Mouse (Mus musculus): ENCODE data around the gene Wwc1.
A peak's percentile ranks its signal among the peaks of the same experiment; 100 is the strongest.
"Not testable (repeated sequence)": the region's sequence is repeated elsewhere in the genome, so short reads cannot be mapped to it uniquely, and the experiment has no call there.

Gene Wwc1

DNA sequence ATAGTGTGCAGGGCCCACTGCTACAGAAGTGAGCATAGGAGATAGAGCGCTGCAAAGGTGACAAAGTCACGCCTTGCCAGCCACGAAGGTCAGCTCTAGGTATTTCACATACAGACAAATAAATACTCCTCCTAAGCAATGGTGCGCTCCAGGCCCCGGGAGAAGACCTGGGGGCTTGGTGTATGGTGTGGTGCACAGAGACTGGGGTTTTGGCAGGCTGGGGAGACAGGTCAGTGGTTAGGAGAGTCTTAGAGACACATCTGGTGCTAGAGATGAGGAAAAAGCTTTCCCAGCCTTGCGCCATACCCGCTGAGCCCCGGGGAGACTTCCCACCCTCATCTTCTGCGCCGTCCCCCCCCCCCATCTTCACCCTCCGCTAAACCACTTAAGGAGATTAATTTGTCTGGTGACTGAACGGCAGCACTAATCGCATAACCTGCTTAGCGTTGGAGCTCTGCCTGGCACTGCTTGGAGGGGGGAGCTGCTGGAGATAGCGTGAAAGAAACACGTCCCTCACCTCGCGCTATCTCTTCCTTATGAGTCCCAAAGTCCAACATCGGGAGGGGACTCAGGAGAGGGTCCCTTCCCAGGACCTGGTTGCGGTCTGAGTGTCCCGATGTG lies 106.6 kb downstream of the Wwc1 start:
- DNase-seq = no peak

DNA sequence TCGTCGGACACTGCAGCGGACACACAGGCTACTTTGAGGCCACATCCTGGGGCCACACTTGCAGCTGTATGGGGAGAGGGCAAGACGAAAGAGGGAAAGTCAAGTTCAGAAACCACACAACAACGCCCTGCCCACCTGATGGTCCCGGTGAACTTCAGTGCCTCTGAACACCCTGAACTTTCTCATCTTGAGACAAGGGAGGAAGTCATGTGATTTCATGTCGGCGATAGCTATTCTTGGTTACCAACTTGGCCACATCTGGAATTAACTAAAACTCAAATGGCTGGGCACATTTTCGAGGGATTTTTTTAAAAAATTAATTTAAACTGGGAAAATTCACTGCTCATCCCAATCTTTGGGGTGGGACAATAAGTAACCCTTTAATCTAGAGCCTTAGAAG lies 109.4 kb downstream of the Wwc1 start:
- DNase-seq = no peak

DNA sequence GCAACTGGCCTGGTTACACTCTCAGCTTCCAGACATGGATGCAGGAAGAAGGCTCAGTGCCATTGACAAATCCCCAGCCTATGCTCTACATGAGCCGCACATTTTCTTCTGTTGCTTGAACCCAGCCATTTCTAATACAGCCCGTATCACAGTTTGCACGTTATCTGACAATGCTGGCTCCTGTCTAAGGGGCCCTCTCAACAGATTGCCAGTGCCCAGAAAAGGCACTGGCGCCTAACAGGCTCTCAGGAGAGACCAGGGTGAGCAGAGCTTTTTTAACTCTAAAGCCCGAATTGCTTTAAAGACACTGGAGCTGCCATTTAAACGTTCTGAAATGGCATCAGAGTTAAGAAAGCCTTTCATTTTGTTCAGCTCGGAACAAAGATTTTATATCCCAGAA lies 114.2 kb downstream of the Wwc1 start:
- DNase-seq = no peak

DNA sequence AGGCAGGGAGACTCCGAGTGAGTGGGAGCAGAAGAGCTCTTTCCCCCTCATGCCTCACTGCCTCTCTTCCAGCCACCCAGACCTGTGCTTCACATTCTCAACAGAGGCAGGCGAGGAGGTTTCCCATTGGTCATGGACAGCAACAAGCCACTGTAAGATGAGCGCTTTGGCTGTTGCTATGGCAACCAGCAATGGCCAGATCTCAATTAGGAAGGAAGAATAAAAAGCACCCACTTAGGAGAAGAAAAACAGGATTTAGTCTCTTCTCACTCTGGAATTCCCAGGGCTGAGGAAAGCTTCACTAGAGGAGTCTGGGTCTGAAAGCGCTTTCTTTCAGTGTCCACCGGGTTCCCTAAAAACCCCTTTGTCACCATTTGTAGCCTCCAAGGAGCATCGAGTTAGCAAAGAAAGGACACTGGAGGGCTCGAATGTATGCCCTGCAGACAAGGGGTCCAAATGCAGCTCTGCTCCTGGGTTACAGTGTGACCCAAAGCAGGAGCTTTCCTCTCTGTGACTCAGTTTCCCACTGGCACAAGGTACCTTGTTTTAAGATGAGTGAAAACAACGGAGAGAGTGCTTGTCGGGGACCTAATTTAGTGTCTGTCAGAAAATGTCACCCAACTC lies 115.2 kb downstream of the Wwc1 start:
- DNase-seq = no peak

DNA sequence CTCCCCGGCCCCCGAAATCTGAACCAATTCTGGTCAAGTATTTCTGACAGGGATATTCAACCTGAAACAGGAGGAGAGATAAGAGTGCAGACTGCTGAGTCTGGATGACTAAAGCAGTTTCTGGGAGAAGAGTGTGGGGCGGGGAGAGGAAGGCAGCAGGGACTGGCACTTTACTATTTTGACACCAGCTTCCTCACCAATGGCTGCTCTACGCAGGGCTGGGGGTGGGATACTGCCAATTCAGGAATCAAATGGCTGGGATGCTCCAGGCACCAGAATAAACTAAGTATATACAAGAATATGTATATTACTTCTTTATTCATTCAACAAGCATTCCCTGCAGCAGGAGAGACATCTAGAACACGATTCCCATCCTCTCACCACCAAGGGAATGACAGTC lies 116.7 kb downstream of the Wwc1 start:
- DNase-seq = no peak

DNA sequence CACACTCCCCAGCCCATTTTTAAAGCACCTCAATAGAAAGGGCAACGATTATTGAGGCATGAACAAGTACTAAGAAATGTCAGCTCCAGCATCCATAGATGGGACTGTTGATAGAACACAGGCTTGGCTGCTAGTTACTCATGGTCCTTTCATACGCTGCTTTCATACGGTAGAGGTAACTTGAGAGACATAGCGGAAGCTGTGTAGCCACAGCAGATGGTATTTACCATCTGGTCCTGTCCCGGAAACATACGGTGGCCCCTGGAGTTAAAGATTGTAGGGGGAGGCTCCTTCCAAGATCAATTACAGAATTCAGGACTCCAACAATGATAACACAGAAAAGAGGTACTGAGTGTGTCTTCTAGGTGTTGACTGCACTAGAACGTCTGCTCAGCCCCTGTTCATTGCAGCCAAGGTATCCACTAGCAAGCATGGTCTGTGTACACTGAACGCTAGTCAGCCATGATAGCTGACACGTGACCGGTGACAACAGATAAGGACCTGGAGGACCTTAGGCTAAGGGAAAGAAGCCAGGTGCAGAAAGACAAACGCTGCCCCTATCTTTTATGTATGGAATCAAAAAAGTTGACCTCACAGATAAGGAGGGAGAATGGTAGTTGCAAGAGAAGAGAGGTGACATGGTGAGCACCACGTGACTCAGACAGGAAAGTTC lies 122.8 kb downstream of the Wwc1 start:
- DNase-seq = no peak

DNA sequence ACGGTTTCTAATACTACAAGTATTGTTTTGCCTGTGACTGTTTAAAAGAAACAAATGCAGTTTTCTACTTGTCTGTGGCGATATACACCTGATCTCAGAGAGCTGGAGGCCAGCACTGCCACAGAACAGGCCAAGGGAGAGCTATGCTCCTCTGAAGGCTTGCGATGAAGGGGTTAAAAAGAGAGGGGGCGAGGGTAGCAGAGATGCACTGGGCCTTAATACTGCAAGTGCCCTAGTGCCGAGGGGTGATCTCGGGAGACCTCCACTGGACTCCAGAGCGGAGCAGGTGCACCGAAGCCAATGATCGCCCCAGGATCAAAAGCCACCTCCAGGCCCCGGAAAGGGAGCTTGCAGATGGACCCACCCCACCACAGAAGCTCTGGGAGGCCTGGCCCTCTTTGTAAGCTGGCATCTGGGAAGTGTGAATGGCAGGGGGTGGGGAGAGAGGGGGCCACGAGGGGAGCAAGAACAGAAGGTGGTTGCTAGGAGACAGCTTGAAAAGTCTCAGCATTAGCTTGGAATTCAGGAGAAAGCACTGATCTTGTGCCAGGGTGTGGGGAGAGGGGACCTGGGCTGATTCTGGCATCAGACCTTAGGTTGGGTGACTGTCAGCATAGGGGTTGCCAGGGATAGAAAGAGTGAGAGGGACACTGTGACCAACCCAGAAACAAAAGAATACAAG lies 123.8 kb downstream of the Wwc1 start:
- DNase-seq = no peak

DNA sequence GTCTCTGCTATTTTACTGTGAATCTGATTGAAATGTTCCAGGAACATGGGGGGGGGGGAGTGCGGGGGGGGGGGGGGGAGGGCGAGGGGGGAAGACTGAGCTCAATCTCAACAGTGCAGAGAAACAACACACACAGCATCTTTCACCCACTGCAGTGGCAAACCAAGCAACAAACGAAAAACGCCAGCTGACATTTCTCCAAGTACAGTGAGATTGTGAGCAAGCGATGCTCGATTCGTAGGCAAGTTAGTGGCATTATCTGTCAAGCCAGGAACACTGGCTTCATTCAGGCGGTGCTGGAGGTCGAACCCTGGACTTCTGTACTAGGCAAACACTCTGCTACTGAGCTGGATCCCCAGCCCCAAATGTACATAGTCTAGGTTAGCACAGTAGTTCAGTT lies 124.8 kb downstream of the Wwc1 start:
- DNase-seq = no peak

DNA sequence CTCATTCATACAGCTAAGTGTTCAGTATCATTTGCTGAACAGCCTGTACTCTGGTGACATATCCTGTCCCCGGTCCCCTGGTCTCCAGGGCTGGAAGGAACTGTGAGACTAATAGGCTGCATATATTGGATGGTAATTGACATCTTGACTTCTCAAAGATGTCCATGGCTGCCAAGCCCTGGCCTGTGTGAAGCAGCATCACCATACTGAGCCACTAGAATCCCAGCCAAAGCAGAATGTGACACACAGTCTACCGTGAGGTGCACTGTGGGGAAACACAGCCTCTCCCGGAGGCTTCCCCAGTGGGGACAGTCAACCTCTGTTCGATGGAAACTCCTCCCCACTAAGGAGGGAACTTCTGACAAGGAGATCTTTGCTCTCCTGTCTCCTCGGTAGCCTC lies 125.4 kb downstream of the Wwc1 start:
- DNase-seq = no peak

DNA sequence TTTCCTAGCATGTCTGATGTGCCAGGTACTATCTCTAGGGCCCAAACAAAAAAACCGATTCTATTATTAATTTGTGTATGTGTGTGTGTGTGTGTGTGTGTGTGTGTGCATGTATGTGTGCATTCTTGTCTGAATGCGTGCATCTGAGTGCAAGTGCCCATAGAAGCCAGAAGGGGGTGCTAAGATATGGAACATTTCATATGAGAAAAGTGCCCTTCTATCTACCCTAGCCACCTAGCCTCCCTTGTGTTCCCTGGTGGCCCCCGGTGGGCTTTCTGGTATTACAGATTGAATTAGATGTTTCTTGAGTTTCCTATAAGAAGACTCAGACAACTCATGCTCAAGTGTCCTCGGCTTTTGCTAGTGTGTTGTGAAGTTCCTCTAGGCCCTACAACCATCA lies 126.7 kb downstream of the Wwc1 start:
- no peak for DNase-seq

DNA sequence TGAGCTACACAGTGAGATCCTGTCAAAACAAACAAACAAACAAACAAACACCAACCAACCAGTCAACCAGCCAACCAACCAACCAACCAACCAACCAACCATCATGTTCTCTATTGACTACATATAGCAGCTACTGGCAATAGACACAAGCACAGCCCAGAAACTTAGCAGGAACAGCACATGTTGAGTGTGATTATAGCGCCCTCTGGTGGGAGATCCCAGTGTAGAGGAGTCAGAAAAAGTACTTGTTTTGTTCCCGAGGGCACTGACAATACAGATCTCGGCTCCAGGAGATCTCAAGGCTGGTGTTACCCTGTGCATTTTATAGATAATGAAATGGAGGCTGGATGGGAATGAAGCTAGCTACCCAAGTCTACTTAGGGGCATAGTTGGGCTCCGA lies 127.6 kb downstream of the Wwc1 start:
- no peak for DNase-seq

DNA sequence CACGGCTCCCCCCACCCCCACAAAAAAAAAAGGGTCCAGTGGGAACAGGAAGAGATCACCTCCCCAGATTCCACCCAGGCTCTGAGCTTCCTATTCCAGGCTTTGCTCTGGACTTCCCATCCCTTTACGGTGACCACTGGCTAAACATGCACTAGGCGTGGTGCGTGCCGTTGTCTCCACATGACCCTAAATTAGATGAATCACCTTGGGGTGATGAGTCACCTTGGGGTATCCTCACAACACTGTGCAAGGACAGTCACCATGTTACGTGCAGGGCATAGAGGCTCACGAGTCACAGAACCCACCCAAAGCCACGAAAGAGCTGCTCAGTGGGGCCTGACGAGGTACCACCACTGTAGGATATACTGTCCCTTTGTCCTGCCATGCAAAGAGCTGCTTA lies 136.0 kb downstream of the Wwc1 start:
- no peak for DNase-seq

DNA sequence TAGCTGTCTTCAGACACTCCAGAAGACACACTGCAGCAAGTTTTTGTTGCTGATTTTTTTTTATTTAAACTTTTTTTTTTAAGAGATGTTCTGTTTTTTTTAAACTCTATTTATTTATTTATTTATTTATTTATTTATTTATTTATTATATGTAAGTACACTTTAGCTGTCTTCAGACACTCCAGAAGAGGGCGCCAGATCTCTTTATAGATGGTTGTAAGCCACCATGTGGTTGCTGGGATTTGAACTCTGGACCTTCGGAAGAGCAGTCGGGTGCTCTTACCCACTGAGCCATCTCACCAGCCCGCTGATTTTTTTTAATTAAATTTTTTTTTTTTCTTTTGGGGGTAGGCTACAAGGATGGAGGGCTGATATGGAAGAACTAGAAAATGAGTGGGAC lies 137.8 kb downstream of the Wwc1 start:
- not testable (repeated sequence) for DNase-seq

DNA sequence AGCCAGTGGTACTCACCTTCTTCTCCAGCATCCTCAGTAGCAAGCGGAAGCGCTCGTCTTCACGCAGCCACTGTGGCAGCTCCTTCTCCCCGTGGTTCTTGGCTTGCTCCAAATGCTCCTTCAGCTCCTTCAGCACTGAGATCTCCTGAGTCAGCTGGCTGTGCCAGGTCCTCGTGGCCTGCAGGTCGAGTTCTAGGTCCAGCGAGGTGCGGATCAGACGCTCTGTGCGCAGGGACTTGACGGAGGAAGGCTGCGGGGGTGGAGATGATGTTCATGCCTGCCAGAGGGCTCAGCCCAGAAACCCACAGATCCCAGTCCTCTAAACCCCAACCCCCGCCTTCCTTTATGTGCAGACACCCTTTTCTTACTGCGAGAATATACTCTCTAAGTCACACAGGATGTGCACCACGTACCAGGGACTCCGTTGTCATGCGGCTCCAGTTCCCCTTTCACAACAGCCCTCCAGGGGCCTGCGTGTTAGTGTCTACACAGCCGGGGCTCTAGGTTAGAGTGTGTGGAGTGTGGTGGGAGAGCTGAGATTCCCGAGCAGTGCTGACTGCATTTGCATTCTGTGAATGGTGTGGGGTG lies 138.5 kb downstream of the Wwc1 start:
- DNase-seq = no peak

DNA sequence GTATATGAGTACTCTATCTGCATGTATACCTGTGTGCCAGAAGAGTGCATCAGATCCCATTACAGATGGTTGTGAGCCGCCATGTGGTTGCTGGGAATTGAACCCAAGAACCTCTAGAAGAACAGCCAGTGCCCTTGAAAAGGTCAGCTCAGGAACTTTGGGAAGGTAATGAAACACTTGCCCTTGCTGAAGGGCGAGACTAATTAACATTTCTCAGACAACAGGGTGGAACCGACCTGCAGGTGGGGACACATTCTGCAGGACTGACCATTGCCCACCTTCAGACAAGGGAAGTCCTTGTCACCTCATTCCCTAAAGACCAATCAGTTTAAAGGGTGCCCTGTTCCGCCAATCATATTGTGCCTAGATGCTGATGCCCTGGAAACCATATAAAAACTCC lies 139.5 kb downstream of the Wwc1 start:
- DNase-seq = not testable (repeated sequence)

DNA sequence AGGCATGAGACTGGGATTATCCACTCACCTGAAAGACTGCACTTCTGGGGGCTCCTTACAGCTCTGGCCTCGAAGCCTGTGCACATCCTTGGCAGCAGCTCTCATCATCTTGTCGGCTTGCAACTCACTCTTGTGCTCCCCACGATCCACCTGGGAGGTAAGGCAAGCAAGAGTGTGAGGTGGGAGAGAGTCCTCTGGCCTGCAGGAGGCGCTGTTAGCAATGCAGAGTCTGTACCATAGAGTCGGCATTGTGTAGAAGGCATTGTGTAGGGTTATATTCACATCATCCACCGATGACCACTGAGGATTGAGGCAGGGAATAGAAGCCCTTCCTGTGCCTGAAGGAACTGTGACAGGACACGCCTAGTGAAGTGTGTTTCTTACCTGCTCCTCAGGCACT lies 140.0 kb downstream of the Wwc1 start:
- DNase-seq = no peak

DNA sequence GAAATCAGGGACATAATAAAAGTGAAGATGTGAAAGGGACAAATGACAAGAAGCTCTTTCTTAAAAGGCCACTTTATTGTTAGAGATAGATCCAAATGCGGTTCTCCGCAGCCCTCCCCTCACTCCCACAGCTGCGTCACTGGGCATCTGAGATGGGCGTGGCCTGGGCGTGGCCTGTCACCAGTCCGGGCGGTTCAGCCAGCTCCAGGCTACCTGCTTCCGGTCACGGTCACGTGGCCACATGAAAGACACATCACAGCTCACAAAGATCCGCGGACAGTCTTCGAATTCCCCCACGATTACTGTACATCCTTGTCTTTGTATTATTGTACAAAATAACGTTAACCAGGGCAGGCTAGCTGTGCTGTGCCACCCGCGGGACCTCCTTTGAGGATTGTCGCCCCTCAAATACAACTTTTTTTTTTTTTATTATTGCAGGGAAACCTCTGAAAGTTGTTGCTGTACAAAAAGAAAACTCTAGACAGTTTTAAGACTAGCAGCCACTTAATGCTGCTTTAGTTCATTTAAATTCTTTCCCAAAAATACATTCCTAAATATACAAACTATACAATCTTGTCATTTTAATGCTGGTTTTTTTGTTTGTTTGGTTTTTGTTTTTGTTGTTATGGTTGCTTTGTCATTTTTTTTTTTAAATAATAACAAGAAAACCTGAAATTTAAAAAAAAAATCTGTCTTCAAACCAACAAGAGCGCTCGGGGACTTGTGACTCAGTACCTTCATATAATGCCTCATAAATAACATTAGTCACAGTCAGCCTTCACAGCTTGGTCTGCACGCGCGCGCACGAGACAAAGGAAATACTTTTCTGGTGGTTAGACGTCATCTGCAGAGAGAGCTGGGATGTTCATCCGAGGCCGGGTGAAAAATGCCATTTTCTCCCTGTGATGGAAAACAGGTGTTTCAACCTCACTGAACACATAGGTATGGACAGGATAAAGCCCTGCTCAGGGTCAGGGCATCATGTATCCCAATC lies 141.7 kb downstream of the Wwc1 start:
- peak; percentile 79 for DNase-seq

DNA sequence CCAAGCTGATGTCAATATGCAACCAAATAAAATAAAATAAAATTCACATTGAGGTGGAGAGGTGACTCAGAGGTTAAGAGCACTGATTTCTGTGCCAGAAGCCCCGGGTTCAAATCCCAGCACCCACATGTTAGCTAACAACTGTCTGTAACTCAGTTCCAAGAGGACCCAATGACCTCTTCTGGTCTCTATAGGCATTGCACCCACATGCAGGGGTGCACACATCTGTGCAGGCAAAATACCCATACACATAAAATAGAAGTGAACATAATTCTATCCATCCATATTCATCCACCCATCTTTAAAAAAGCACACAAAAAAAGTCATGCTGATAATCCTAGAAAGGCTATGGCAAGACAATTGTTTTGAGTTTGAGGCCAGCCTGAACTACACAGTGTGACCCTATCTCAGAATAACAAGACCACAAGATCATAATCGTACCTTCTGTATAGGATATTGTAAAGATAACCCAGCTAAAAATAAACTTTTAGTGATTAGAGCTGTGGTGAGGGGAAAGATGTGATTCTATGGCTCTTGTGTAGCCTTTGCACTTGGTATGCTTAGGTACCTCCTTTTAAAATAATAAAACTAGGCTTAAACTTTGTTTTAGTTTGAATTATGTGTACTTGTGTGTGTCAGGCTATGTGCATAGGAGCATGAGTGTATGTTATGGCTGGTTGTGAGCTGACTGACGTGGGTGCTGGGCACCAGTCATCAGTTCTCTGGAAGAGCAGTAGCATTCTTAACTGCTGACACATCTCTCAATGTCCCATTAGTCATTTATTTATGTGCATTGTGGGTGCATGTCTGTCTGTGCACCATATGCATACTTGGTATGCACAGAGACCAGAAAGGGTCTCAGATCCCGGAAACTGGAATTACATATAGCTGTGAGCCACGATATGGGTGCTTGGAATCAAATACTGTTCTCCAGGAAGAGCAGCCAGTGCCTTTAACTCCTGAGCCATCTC lies 142.9 kb downstream of the Wwc1 start:
- DNase-seq = no peak

DNA sequence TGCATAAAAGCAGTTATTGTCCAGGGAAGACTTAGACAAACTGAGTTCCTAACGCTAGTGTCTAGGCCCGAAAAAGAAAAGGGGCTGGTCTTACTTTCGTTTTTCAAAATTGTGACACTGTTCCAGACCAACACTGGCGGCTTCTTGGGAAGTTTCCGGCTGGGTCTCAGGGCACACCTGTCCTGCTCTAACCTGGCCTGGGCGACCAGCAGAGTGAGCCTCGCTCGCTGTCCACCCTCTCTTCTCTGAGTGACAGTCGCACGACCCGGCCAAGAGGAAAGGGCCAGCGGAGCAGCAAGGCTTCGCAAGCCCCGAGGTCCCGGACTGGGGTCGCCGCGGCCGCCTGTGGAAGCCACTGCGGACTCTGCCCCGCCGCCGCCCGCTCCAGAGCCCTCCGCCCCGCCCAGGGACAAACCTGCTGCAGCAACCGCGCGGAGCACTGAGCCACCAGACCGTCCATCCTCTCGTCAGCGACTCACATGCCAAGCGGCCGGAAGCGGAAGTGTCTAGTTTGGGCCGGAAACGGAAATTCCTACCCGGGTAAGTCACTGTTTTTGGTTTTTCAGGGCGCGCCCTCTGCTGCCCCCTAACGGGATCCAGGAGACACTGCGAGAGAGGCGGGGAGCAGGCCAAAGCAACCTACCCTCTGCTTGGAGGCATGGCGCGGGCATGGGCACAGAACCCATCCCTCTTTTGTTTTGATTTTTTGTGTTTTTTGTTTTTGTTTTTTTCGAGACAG lies 146.1 kb downstream of the Wwc1 start, which contains the start of gene Rars:
TSS of gene Rars (minus strand) at position 485 of the 739 bp plus-strand sequence.
- peak; percentile 91 for DNase-seq

DNA sequence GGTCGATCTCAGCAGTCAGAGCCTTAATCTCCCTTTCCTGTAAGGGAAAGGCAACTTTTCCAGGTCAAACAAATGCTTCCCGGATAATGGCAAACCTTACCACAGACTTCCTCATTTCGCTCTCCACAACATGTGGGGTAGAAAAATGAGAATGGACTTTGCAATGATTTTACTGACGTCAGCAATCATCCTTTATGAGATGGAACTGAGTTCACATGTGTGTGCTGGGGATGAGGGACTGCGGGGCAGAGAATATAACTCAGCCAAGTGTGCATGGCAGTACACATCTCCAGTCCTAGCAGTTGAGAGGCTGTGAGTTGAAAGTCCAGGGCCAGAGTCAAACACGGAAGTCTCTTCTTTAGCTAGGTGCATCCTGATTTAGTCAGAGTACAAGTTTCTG lies 147.1 kb downstream of the Wwc1 start:
- no peak for DNase-seq

Measured in cerebellum, adult 11 months (tissue).